Mouse (Mus musculus): Measurements from ENCODE around the gene Rasl11b. TPM values are rescaled to one million over a fixed set of nuclear protein-coding genes. Genes with fewer than 3 reads are reported as not detected.

The Rasl11b gene
- polyA plus RNA-seq (2017; shearing (Covaris generic)) = 17.2 TPM

GRCm38 (mm10) chr5:74194841-74195613, at the start of gene Rasl11b:
Gene Rasl11b, plus strand, starts transcription at chr5:74195286.

Other genes starting within 250 kb of the Rasl11b start
- 10.8 TPM for gene Usp46, start 126.9 kb upstream of the Rasl11b start, polyA plus RNA-seq (2017; shearing (Covaris generic))